Mouse (Mus musculus) heart, adult 2 months (tissue): Measurements from ENCODE around the gene Slc7a5.

Experiments used
- CTCF ChIP-seq: fragments of 200-600 bp; IDR thresholded peaks from 2 replicates; pipeline ENCODE4 v1.8.1; 2022; ENCODE audit warnings: antibody characterized with exemption, mild to moderate bottlenecking, moderate library complexity
- EP300 ChIP-seq: fragments of 200-500 bp; IDR thresholded peaks from 2 replicates; pipeline ENCODE4 v1.6.1; 2011; ENCODE audit warnings: low read depth, low read length, control low read depth; ENCODE audit not compliant: insufficient read depth
- POLR2A ChIP-seq: fragments of 200-500 bp; IDR thresholded peaks from 2 replicates; pipeline ENCODE4 v1.6.1; 2011; ENCODE audit warnings: mild to moderate bottlenecking, low read depth, low read length, control low read depth; ENCODE audit not compliant: insufficient read depth

- TF ChIP-seq POLR2A (no peak), EP300 (no peak), CTCF (no peak)
Measured at GRCm38 (mm10) chr8:121889810-121890785, 17.4 kb downstream of the Slc7a5 start.
